In the genomic region with DNA sequence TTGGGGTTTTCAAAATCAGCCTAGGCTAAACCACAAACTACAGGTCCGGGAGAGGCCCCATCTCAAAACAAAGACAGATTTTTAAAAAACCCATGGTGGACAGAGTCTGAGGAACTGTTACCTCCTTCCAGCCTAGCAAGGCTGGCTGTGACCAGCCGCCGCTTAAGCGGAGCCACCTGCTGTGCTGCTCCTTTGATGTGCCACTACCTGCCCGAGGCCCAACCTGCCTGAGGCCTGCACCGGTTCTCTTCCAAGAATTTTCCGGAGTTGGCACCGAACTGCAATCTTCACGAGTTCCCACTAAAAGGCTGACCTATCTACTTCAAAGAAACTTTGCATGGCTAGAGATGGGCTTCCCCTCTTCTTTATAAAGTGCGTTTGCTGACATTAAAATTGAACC, we compare ENCODE assay signal across 6 mouse cellular contexts.
DNase-seq lines count a peak whose midpoint lies in the region; ATAC-seq lines count a peak whose summit lies in the region.
"Not testable (repeated sequence)": the region's sequence is repeated elsewhere in the genome, so short reads cannot be mapped to it uniquely, and the experiment has no call there.

No protein-coding gene starts in this region.

- not testable (repeated sequence) for ATAC-seq in limb, embryonic 11.5 days (ENCODE audit: insufficient number of reproducible peaks, low FRiP score, low TSS enrichment, low read depth); limb, embryonic 13.5 days (ENCODE audit: low FRiP score, low read depth)

- not testable (repeated sequence) for H3K9me3 ChIP-seq in limb, embryonic 10.5 days (replicated peaks); limb, embryonic 11.5 days (ENCODE audit: control insufficient read depth, low read length); limb, embryonic 13.5 days

- peak; percentile 21 for DNase-seq in ES-CJ7 (ENCODE audit: low read depth, low spot score)
- DNase-seq in ZHBTc4 (ENCODE audit: low read depth, low spot score) = peak; percentile 56
- peak; percentile 58 for DNase-seq in heart, adult 11 months
- DNase-seq in limb, embryonic 10.5 days (ENCODE audit: low spot score); limb, embryonic 11.5 days (ENCODE audit: low spot score): not testable (repeated sequence)

- H3K27me3 ChIP-seq in limb, embryonic 10.5 days (ENCODE audit: low read depth, poor library complexity, severe bottlenecking); limb, embryonic 11.5 days (ENCODE audit: control insufficient read depth, insufficient read depth, low read length); limb, embryonic 13.5 days: not testable (repeated sequence)

- 31% methylated on average over 10 of the region's 10 CpGs for WGBS in limb, embryonic 10.5 days
- 20% methylated on average over 10 of the region's 10 CpGs for WGBS in limb, embryonic 11.5 days
- 30% methylated on average over 10 of the region's 10 CpGs for WGBS in limb, embryonic 13.5 days

- H3K4me3 ChIP-seq in limb, embryonic 10.5 days; limb, embryonic 11.5 days (ENCODE audit: low read depth, low read length); limb, embryonic 13.5 days: not testable (repeated sequence)

- not testable (repeated sequence) for H3K9ac ChIP-seq in limb, embryonic 11.5 days (ENCODE audit: low read length); limb, embryonic 13.5 days

- H3K4me1 ChIP-seq in limb, embryonic 10.5 days = peaks cover 52% of the 10 kb centered on the region
- H3K4me1 ChIP-seq in limb, embryonic 11.5 days (ENCODE audit: control insufficient read depth, insufficient read depth, low read length); limb, embryonic 13.5 days: not testable (repeated sequence)

- not testable (repeated sequence) for H3K4me2 ChIP-seq in limb, embryonic 11.5 days (ENCODE audit: low read depth, severe bottlenecking); limb, embryonic 13.5 days (replicated peaks)

- peak overlapping the region; percentile 82 for H3K27ac ChIP-seq in limb, embryonic 10.5 days
- H3K27ac ChIP-seq in limb, embryonic 11.5 days (replicated peaks; ENCODE audit: low read depth, low read length) = peak overlapping the region; percentile 9; the same call in 1 of the 2 replicates
- peak overlapping the region; percentile 15; the same call in 1 of the 2 replicates for H3K27ac ChIP-seq in limb, embryonic 13.5 days

- H3K36me3 ChIP-seq in limb, embryonic 10.5 days; limb, embryonic 11.5 days (ENCODE audit: control insufficient read depth, insufficient read depth, low read length); limb, embryonic 13.5 days: not testable (repeated sequence)

Comparison
In these comparisons a context has a peak if more than half of its experiments do, and no peak if none do; other contexts are left out.
1. H3K27ac ChIP-seq: peak in every context shown above with its lines; median percentile 82 in limb, embryonic 10.5 days; 15 in limb, embryonic 13.5 days; 9 in limb, embryonic 11.5 days.